Mouse (Mus musculus) spleen, adult 2 months (tissue): ENCODE data around the gene Ptprq.

Experiments
- CTCF ChIP-seq: fragments of 200-500 bp; IDR thresholded peaks from 2 replicates; pipeline ENCODE4 v1.5.1; 2011; ENCODE audit warnings: mild to moderate bottlenecking, inconsistent platforms; ENCODE audit not compliant: insufficient read depth, insufficient read length, insufficient replicate concordance; ENCODE audit errors: extremely low read depth
- POLR2A ChIP-seq: fragments of 200-500 bp; IDR thresholded peaks from 2 replicates; pipeline ENCODE4 v1.6.1; 2011; ENCODE audit warnings: low read depth, low read length, inconsistent platforms

- TF ChIP-seq POLR2A (no peak), CTCF (no peak)
Observed at GRCm38 (mm10) chr10:107543026-107543425, 176.8 kb downstream of the Ptprq start.
